Mouse (Mus musculus) embryonic fibroblast, embryonic 13.5 days (primary cell): ENCODE measurements around the gene Tex29.

Experiments
- CTCF ChIP-seq: IDR thresholded peaks from 2 replicates; pipeline ENCODE4 v1.5.1; 2011; ENCODE audit warnings: mild to moderate bottlenecking, control low read depth, low read length, moderate library complexity, borderline replicate concordance; ENCODE audit not compliant: insufficient read depth
- POLR2A ChIP-seq: IDR thresholded peaks from 2 replicates; pipeline ENCODE4 v1.6.1; 2011; ENCODE audit warnings: low read depth, mild to moderate bottlenecking, control low read depth, low read length, moderate library complexity

DNA sequence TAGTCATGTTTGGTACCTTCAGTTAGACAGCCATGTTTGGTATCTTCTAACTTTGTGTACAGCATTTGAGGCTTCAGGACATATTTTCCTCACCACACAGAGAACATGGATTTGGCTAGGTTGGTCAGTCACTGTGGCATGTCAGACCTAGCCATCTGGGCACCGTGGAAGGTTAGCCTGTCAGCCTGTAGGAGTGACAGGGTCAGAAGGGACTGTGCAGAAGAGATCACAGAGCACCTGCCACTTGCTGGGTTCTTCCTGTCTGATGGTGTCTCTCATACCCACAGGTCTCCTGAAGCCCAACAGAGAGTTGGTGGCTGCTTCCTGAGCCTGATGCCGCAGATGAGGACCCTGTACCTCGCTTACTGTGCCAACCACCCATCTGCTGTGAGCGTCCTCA is 35.4 kb upstream of the Tex29 start:
- TF ChIP-seq CTCF, result no peak
- TF ChIP-seq POLR2A, result no peak
